Mouse (Mus musculus) small intestine, adult 2 months (tissue): ENCODE measurements around the gene Pax8. TPM values are rescaled to one million over a fixed set of nuclear protein-coding genes. Genes with fewer than 3 reads are reported as not detected.
A peak's percentile ranks its signal among the peaks of the same experiment; 100 is the strongest.

Source experiments
- H3K27ac ChIP-seq: fragments of 200-500 bp; 2 replicates; pipeline ENCODE4 v1.5.1; 2012; ENCODE audit warnings: low read depth, low read length, control low read depth, inconsistent platforms; ENCODE audit not compliant: insufficient read depth
- H3K27me3 ChIP-seq: fragments of 200-500 bp; 2 replicates; pipeline ENCODE4 v1.6.1; 2012; ENCODE audit warnings: mild to moderate bottlenecking, moderate library complexity, low read length, inconsistent platforms; ENCODE audit not compliant: control insufficient read depth, insufficient read depth
- H3K36me3 ChIP-seq: fragments of 200-500 bp; 2 replicates; pipeline ENCODE4 v1.6.1; 2012; ENCODE audit warnings: mild to moderate bottlenecking, low read length, control low read depth, inconsistent platforms; ENCODE audit not compliant: control insufficient read depth, insufficient read depth
- H3K4me1 ChIP-seq: fragments of 200-500 bp; 2 replicates; pipeline ENCODE4 v1.6.1; 2012; ENCODE audit warnings: low read length, inconsistent platforms, mixed read lengths; ENCODE audit not compliant: control insufficient read depth, insufficient read depth, insufficient read length
- H3K4me3 ChIP-seq: fragments of 200-500 bp; 2 replicates; pipeline ENCODE4 v1.5.1; 2012; ENCODE audit warnings: low read depth, mild to moderate bottlenecking, control low read depth, inconsistent platforms, low read length, moderate library complexity
- CTCF ChIP-seq: fragments of 200-500 bp; IDR thresholded peaks from 2 replicates; pipeline ENCODE4 v1.5.1; 2012; ENCODE audit warnings: low read depth, mild to moderate bottlenecking, control low read depth, inconsistent platforms, low read length, moderate library complexity, mixed read lengths; ENCODE audit not compliant: insufficient replicate concordance, insufficient read length; ENCODE audit errors: extremely low read depth
- POLR2A ChIP-seq: fragments of 200-500 bp; IDR thresholded peaks from 2 replicates; pipeline ENCODE4 v1.6.1; 2012; ENCODE audit warnings: low read depth, mild to moderate bottlenecking, control low read depth, inconsistent platforms, low read length, moderate library complexity
- WGBS: fragments of 180-500 bp; shearing (Covaris S2); methylation state at CpG from one replicate; pipeline ENCODE4 v1.1.7; 2018; 5-methylcytosine and 5-hydroxymethylcytosine counted together
- polyA plus RNA-seq: library from polyadenylated mRNA; depleted of rRNA; stranded (reverse); fragments of >200 nt; gene quantifications from 2 replicates; pipeline ENCODE4 v1.2.3, GENCODE M21; 2012

Pax8 gene
- polyA plus RNA-seq, 1 experiment, result 10.4 TPM

GRCm38 (mm10) chr2:24397115-24397514 lies 78.3 kb downstream of the Pax8 start:
- no peak for TF ChIP-seq POLR2A
- TF ChIP-seq CTCF, result no peak
- 40% methylated on average over 2 of the region's 2 CpGs for WGBS
- Histone ChIP-seq H3K27ac (no peak overlapping the region), H3K4me1 (no peaks in the 10 kb centered on the region; the same call in 1 of the 2 replicates), H3K27me3 (no peaks in the 10 kb centered on the region), H3K36me3 (peaks cover 54% of the 10 kb centered on the region), H3K4me3 (no peak overlapping the region)

GRCm38 (mm10) chr2:24393251-24393650 lies 82.1 kb downstream of the Pax8 start:
- no peaks in the 10 kb centered on the region; the same call in 1 of the 2 replicates for H3K4me1 ChIP-seq
- no peak overlapping the region for H3K27ac ChIP-seq
- H3K4me3 ChIP-seq, result no peak overlapping the region
- WGBS, result 84% methylated on average over 2 of the region's 2 CpGs
- peaks cover 22% of the 10 kb centered on the region for H3K36me3 ChIP-seq
- TF ChIP-seq POLR2A, result no peak
- TF ChIP-seq CTCF, result no peak
- no peaks in the 10 kb centered on the region for H3K27me3 ChIP-seq

GRCm38 (mm10) chr2:24387361-24388283 lies 87.8 kb downstream of the Pax8 start:
- Histone ChIP-seq H3K4me3 (peak overlapping the region; percentile 21; the same call in 1 of the 2 replicates), H3K27me3 (no peaks in the 10 kb centered on the region), H3K27ac (no peak overlapping the region), H3K36me3 (no peaks in the 10 kb centered on the region), H3K4me1 (peaks cover 23% of the 10 kb centered on the region; the same call in 1 of the 2 replicates)
- TF ChIP-seq CTCF, result no peak
- no peak for TF ChIP-seq POLR2A
- 85% methylated on average over 4 of the region's 4 CpGs for WGBS

- WGBS, result 81% methylated on average over 2 of the region's 2 CpGs
- TF ChIP-seq CTCF (no peak), POLR2A (no peak)
- Histone ChIP-seq H3K27ac (peak overlapping the region; percentile 76), H3K4me1 (peaks cover 23% of the 10 kb centered on the region; the same call in 1 of the 2 replicates), H3K4me3 (peak overlapping the region; percentile 60), H3K27me3 (no peaks in the 10 kb centered on the region), H3K36me3 (no peaks in the 10 kb centered on the region)
Observed at GRCm38 (mm10) chr2:24386964-24387320, 88.5 kb downstream of the Pax8 start.

GRCm38 (mm10) chr2:24386158-24386963 lies 89.0 kb downstream of the Pax8 start:
- no peaks in the 10 kb centered on the region for H3K36me3 ChIP-seq
- no peaks in the 10 kb centered on the region for H3K27me3 ChIP-seq
- peaks cover 23% of the 10 kb centered on the region; the same call in 1 of the 2 replicates for H3K4me1 ChIP-seq
- TF ChIP-seq CTCF (no peak), POLR2A (peak; percentile 51; the same call in 1 of the 2 replicates)
- peak overlapping the region; percentile 60 for H3K4me3 ChIP-seq
- peak overlapping the region; percentile 76 for H3K27ac ChIP-seq
- WGBS, result 81% methylated on average over 21 of the region's 21 CpGs

GRCm38 (mm10) chr2:24385111-24385961 lies 90.1 kb downstream of the Pax8 start:
- TF ChIP-seq POLR2A, result no peak
- TF ChIP-seq CTCF, result no peak
- peak overlapping the region; percentile 89 for H3K27ac ChIP-seq
- 56% methylated on average over 14 of the region's 14 CpGs for WGBS
- peaks cover 23% of the 10 kb centered on the region; the same call in 1 of the 2 replicates for H3K4me1 ChIP-seq
- no peaks in the 10 kb centered on the region for H3K36me3 ChIP-seq
- H3K27me3 ChIP-seq, result no peaks in the 10 kb centered on the region
- H3K4me3 ChIP-seq, result peak overlapping the region; percentile 45
